Mouse (Mus musculus) bone marrow, adult 2 months (tissue): Measurements from ENCODE around the gene Zw10.

Experiments used
- CTCF ChIP-seq: fragments of 200-500 bp; IDR thresholded peaks from 2 replicates; pipeline ENCODE4 v1.5.1; 2011; ENCODE audit warnings: low read length, control low read depth; ENCODE audit not compliant: control insufficient read depth, insufficient read depth
- POLR2A ChIP-seq: fragments of 200-500 bp; IDR thresholded peaks from 2 replicates; pipeline ENCODE4 v1.6.1; 2011; ENCODE audit warnings: low read depth, mild to moderate bottlenecking, control low read depth, low read length, borderline replicate concordance; ENCODE audit not compliant: control insufficient read depth

- TF ChIP-seq POLR2A (no peak), CTCF (no peak)
Measured at GRCm38 (mm10) chr9:49021289-49021688, 34.1 kb upstream of the Zw10 start.
